Mouse (Mus musculus): ENCODE measurements around the gene Afap1. TPM values are rescaled to one million over a fixed set of nuclear protein-coding genes. Genes with fewer than 3 reads are reported as not detected.

Gene Afap1
- total and polyA plus RNA-seq, 3 experiments: 0.16 TPM; not detected in 2

DNA sequence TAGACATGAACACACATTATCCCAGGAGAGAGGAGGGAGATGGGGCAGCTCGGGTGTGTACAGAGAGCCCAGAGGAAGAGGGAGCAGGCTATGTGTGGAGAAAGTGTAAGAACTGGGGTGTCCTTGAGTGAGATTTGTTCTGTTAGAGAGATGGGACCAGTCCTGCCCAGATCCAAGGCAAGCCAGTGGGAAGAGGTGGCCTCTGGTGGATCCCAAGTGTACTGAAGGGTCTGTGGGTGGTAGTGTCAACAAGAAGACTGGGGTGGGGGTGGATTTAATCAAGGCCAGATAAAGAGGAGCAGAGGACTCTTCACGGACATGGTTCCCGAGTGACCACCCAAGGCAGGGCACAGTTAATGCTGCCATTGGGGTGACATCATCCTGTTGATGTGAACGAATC, 54.3 kb downstream of the Afap1 start:
- DNase-seq (ENCODE audit: low spot score) (no peak), ATAC-seq (ENCODE audit: extremely low read depth, insufficient number of reproducible peaks, low FRiP score, poor library complexity, severe bottlenecking) (no peak)
- Histone ChIP-seq H3K9me3 (replicated peaks) (no peaks in the 10 kb centered on the region), H3K36me3 (replicated peaks) (no peaks in the 10 kb centered on the region), H3K27me3 (ENCODE audit: insufficient read depth, low read length) (no peaks in the 10 kb centered on the region), H3K4me1 (ENCODE audit: insufficient read depth, low read depth, low read length) (no peaks in the 10 kb centered on the region), H3K4me3 (ENCODE audit: low read depth, low read length) (no peak overlapping the region)
- TF ChIP-seq TAL1 (conservative IDR thresholded peaks at IDR 0.05; ENCODE audit: low read depth, low read length) (no peak), CTCF (IDR thresholded peaks at IDR 0.05; ENCODE audit: low read depth, low read length) (no peak), POLR2AphosphoS5 (IDR thresholded peaks at IDR 0.05; ENCODE audit: insufficient replicate concordance, low read depth, low read length) (no peak), GATA1 (IDR thresholded peaks at IDR 0.05; ENCODE audit: borderline replicate concordance, low read length) (no peak), GATA2 (IDR thresholded peaks at IDR 0.05; ENCODE audit: borderline replicate concordance, low read depth, low read length) (no peak)

GRCm38 (mm10) chr5:35948225-35948975, 55.3 kb downstream of the Afap1 start:
- no peak for ATAC-seq (ENCODE audit: extremely low read depth, insufficient number of reproducible peaks, low FRiP score, poor library complexity, severe bottlenecking)

GRCm38 (mm10) chr5:35949061-35949460, 55.9 kb downstream of the Afap1 start:
- no peak for TF ChIP-seq TAL1 (conservative IDR thresholded peaks at IDR 0.05; ENCODE audit: low read depth, low read length)
- DNase-seq (ENCODE audit: low spot score): no peak
- H3K4me1 ChIP-seq (ENCODE audit: insufficient read depth, low read depth, low read length): no peaks in the 10 kb centered on the region
- ATAC-seq (ENCODE audit: extremely low read depth, insufficient number of reproducible peaks, low FRiP score, poor library complexity, severe bottlenecking): no peak
- no peaks in the 10 kb centered on the region for H3K27me3 ChIP-seq (ENCODE audit: insufficient read depth, low read length)
- no peak overlapping the region for H3K4me3 ChIP-seq (ENCODE audit: low read depth, low read length)
- no peaks in the 10 kb centered on the region for H3K36me3 ChIP-seq (replicated peaks)
- H3K9me3 ChIP-seq (replicated peaks): no peaks in the 10 kb centered on the region

More at GRCm38 (mm10) chr5:35948225-35948975, 55.3 kb downstream of the Afap1 start:
- Histone ChIP-seq H3K36me3 (replicated peaks) (no peaks in the 10 kb centered on the region), H3K27me3 (ENCODE audit: insufficient read depth, low read length) (no peaks in the 10 kb centered on the region), H3K4me1 (ENCODE audit: insufficient read depth, low read depth, low read length) (no peaks in the 10 kb centered on the region), H3K4me3 (ENCODE audit: low read depth, low read length) (no peak overlapping the region), H3K9me3 (replicated peaks) (no peaks in the 10 kb centered on the region)
- DNase-seq (ENCODE audit: low spot score): no peak
- no peak for TF ChIP-seq GATA2 (IDR thresholded peaks at IDR 0.05; ENCODE audit: borderline replicate concordance, low read depth, low read length)
- no peak for TF ChIP-seq TAL1 (conservative IDR thresholded peaks at IDR 0.05; ENCODE audit: low read depth, low read length)
- TF ChIP-seq POLR2AphosphoS5 (IDR thresholded peaks at IDR 0.05; ENCODE audit: insufficient replicate concordance, low read depth, low read length): no peak
- no peak for TF ChIP-seq GATA1 (IDR thresholded peaks at IDR 0.05; ENCODE audit: borderline replicate concordance, low read length)
- no peak for TF ChIP-seq CTCF (IDR thresholded peaks at IDR 0.05; ENCODE audit: low read depth, low read length)

DNA sequence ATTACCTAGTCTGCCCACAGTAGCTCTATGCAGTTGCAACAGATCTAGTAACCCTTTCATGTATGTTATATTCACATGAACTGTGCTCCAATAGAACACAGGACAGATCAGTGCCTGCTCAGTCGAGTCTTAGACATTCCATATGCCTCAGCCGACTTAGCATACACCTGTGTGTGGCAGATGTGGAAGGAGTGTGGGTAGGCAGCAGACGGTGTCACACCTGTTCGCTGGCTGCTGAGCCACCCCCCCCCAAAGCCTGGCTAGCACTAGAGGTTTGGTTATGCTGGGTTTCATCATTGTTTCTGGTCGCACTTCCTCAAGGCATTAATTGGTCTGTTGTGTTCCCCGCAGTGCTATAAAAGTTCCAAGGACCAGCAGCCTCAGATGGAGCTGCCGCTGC, 57.4 kb downstream of the Afap1 start:
- Histone ChIP-seq H3K36me3 (replicated peaks) (no peaks in the 10 kb centered on the region), H3K4me3 (ENCODE audit: low read depth, low read length) (no peak overlapping the region), H3K4me1 (ENCODE audit: insufficient read depth, low read depth, low read length) (no peaks in the 10 kb centered on the region), H3K9me3 (replicated peaks) (no peaks in the 10 kb centered on the region), H3K27me3 (ENCODE audit: insufficient read depth, low read length) (no peaks in the 10 kb centered on the region)
- TF ChIP-seq GATA2 (IDR thresholded peaks at IDR 0.05; ENCODE audit: borderline replicate concordance, low read depth, low read length): no peak
- TF ChIP-seq CTCF (IDR thresholded peaks at IDR 0.05; ENCODE audit: low read depth, low read length): no peak
- no peak for TF ChIP-seq POLR2AphosphoS5 (IDR thresholded peaks at IDR 0.05; ENCODE audit: insufficient replicate concordance, low read depth, low read length)
- TF ChIP-seq TAL1 (conservative IDR thresholded peaks at IDR 0.05; ENCODE audit: low read depth, low read length): no peak
- no peak for TF ChIP-seq GATA1 (IDR thresholded peaks at IDR 0.05; ENCODE audit: borderline replicate concordance, low read length)
- DNase-seq (ENCODE audit: low spot score) (no peak), ATAC-seq (ENCODE audit: extremely low read depth, insufficient number of reproducible peaks, low FRiP score, poor library complexity, severe bottlenecking) (no peak)

DNA sequence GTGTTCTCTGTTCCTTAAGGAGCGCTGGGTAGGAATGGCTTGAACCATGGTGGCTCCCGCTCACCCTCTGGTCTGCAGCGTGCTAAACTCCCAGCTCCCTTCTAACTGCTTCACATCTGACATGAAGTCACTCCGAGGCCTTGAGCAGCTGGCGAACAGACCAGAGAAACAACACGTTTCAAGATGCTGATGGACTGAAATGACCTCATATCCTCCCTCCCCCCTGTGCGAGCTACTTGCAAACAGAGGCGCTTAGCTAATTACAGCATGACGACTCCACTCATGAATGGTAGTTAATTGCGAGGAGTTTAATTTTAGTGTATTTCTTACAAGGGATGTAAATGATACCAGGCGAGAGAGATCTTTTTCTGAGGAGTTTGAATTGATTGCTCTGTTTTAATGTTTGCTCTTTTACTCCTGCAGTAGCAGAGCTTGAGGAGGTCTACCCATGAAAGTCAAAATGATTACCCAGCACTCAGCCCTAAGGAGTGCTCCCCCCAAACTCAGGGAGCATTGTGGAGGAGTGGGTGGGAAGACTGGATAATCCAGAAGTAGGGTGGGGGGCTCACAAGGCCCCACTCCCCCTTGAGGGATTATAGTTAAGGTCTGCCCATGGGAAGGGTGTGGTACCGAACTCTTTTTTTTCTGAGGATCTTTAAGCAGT, 61.1 kb downstream of the Afap1 start:
- DNase-seq (ENCODE audit: low spot score): no peak
- no peak for ATAC-seq (ENCODE audit: extremely low read depth, insufficient number of reproducible peaks, low FRiP score, poor library complexity, severe bottlenecking)
- H3K36me3 ChIP-seq (replicated peaks): no peaks in the 10 kb centered on the region
- H3K4me3 ChIP-seq (ENCODE audit: low read depth, low read length): no peak overlapping the region
- no peaks in the 10 kb centered on the region for H3K27me3 ChIP-seq (ENCODE audit: insufficient read depth, low read length)
- no peaks in the 10 kb centered on the region for H3K9me3 ChIP-seq (replicated peaks)
- no peaks in the 10 kb centered on the region for H3K4me1 ChIP-seq (ENCODE audit: insufficient read depth, low read depth, low read length)
- TF ChIP-seq GATA2 (IDR thresholded peaks at IDR 0.05; ENCODE audit: borderline replicate concordance, low read depth, low read length): no peak

DNA sequence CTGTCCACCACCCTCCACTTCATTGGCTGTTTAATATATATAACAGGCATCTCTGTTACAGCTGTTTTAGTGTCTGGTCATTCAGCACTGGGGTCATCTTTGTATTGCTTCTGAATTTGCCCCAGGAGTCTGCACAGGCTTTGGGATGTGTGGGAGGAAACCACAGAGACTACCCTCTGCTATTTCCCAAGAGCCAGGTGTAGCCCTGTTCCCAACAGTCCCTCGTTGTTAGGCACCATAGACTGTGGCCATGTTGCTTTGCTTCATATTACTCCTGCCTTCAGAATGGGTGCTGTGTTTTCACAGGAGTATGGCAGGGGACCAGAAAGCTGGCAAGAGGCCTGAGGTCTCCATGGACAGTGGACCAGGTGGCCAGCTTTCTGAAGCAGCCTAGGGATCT, 63.1 kb downstream of the Afap1 start:
- no peaks in the 10 kb centered on the region for H3K27me3 ChIP-seq (ENCODE audit: insufficient read depth, low read length)
- no peak overlapping the region for H3K4me3 ChIP-seq (ENCODE audit: low read depth, low read length)
- H3K4me1 ChIP-seq (ENCODE audit: insufficient read depth, low read depth, low read length): no peaks in the 10 kb centered on the region
- H3K9me3 ChIP-seq (replicated peaks): no peaks in the 10 kb centered on the region
- no peaks in the 10 kb centered on the region for H3K36me3 ChIP-seq (replicated peaks)
- TF ChIP-seq TAL1 (conservative IDR thresholded peaks at IDR 0.05; ENCODE audit: low read depth, low read length) (no peak), GATA1 (IDR thresholded peaks at IDR 0.05; ENCODE audit: borderline replicate concordance, low read length) (no peak), CTCF (IDR thresholded peaks at IDR 0.05; ENCODE audit: low read depth, low read length) (no peak), GATA2 (IDR thresholded peaks at IDR 0.05; ENCODE audit: borderline replicate concordance, low read depth, low read length) (no peak), POLR2AphosphoS5 (IDR thresholded peaks at IDR 0.05; ENCODE audit: insufficient replicate concordance, low read depth, low read length) (no peak)
- DNase-seq (ENCODE audit: low spot score): no peak
- ATAC-seq (ENCODE audit: extremely low read depth, insufficient number of reproducible peaks, low FRiP score, poor library complexity, severe bottlenecking): no peak
